Comparison of ENCODE assay signal across 10 mouse cellular contexts in genomic region chr12:117808355-117809326, GRCm38 (mm10). TPM values are rescaled to one million over a fixed set of nuclear protein-coding genes. Genes with fewer than 3 reads are reported as not detected.
DNase-seq lines count a peak whose midpoint lies in the region; ATAC-seq and TF ChIP-seq lines count a peak whose summit lies in the region.
"Had no signal": no experiment of that assay in that cellular context is flagged by ENCODE, and none has a peak within 500 bp of the region (broad histone marks: within the 10 kb centered on the region; RNA-seq: fewer than 3 reads in every experiment).

No protein-coding gene starts in this region.

- no peaks in the 10 kb centered on the region for H3K79me2 ChIP-seq in CH12.LX (replicated peaks; ENCODE audit: control insufficient read depth, extremely low read depth, insufficient read depth, poor library complexity, severe bottlenecking)

- H3K9me3 ChIP-seq in CH12.LX (replicated peaks; ENCODE audit: low read length): no peaks in the 10 kb centered on the region
- no peaks in the 10 kb centered on the region for H3K9me3 ChIP-seq in forebrain, postnatal 0 days (ENCODE audit: low read length)
- no peaks in the 10 kb centered on the region for H3K9me3 ChIP-seq in midbrain, embryonic 13.5 days

- no peak overlapping the region for H3K27ac ChIP-seq in CH12.LX (ENCODE audit: insufficient read depth, low read depth)
- H3K27ac ChIP-seq in forebrain, postnatal 0 days (ENCODE audit: low read depth, low read length): 0 out of 2 replicates have a peak overlapping the region, but pooled peaks have one; percentile 1
- peak overlapping the region; percentile 62 for H3K27ac ChIP-seq in midbrain, embryonic 13.5 days

- H3K4me2 ChIP-seq in CH12.LX (ENCODE audit: insufficient read depth, low read depth, poor library complexity, severe bottlenecking): peak overlapping the region; percentile 81; the same call in 1 of the 2 replicates
- H3K4me2 ChIP-seq in forebrain, postnatal 0 days (ENCODE audit: low read depth): peak overlapping the region; percentile 39
- peak overlapping the region; percentile 53 for H3K4me2 ChIP-seq in midbrain, embryonic 13.5 days (replicated peaks)

- H3K4me3 ChIP-seq in CH12.LX (replicated peaks in 1 of 3; ENCODE audit: low read depth in 2 of 3, low read length in 2 of 3, poor library complexity in 1 of 3): no peak overlapping the region
- H3K4me3 ChIP-seq in forebrain, postnatal 0 days (ENCODE audit: low read depth, low read length): peak overlapping the region; percentile 11; the same call in 1 of the 2 replicates
- peak overlapping the region; percentile 27 for H3K4me3 ChIP-seq in midbrain, embryonic 13.5 days (replicated peaks)

- no peak for TF ChIP-seq EP300 in CH12.LX (IDR thresholded peaks at IDR 0.05; ENCODE audit: low read length)

- no peak for TF ChIP-seq RAD21 in CH12.LX (IDR thresholded peaks at IDR 0.05; ENCODE audit: low read depth, low read length)

- no peak overlapping the region for H3K9ac ChIP-seq in CH12.LX (ENCODE audit: insufficient read depth, low read depth)
- H3K9ac ChIP-seq in forebrain, postnatal 0 days: no peak overlapping the region
- 0 out of 2 replicates have a peak overlapping the region, but pooled peaks have one; percentile 16 for H3K9ac ChIP-seq in midbrain, embryonic 13.5 days (replicated peaks)

- dilution Hi-C loops in CH12.LX (cut with MboI; ENCODE audit: extremely low pct_ligation_motif_present, extremely low pct_unique_long_range_greater_than_20kb, low sequenced_read_pairs): no loop called here

- H3K4me1 ChIP-seq in CH12.LX (ENCODE audit: control insufficient read depth in 1 of 2, insufficient read depth in 2 of 2): peaks cover 2% of the 10 kb centered on the region in 2 experiments; a peak in 2 of 4 replicates
- H3K4me1 ChIP-seq in forebrain, postnatal 0 days (ENCODE audit: insufficient read depth): peaks cover 7% of the 10 kb centered on the region; the same call in 1 of the 2 replicates
- H3K4me1 ChIP-seq in midbrain, embryonic 13.5 days (replicated peaks): peaks cover 47% of the 10 kb centered on the region

- in situ Hi-C loops in CH12.LX (cut with MboI; ENCODE audit: low pct_ligation_motif_present, low pct_unique_long_range_greater_than_20kb, low sequenced_read_pairs): loop anchor here (25.0 kb wide), 1 partner anchor 179 kb away; no protein-coding TSS in a partner anchor

- ATAC-seq in forebrain, postnatal 0 days: no peak
- peak; percentile 71 for ATAC-seq in midbrain, embryonic 13.5 days
- ATAC-seq in megakaryocyte, adult 5-6 weeks (ENCODE audit: poor library complexity, severe bottlenecking): no peak
- ATAC-seq: lung, postnatal 0 days had no signal

- no peak for TF ChIP-seq CTCF in CH12.LX (conservative IDR thresholded peaks at IDR 0.05 in 1 of 2, IDR thresholded peaks at IDR 0.05 in 1 of 2; ENCODE audit: low read depth in 2 of 2, low read length in 2 of 2)
- no peak for TF ChIP-seq CTCF in forebrain, postnatal 0 days (IDR thresholded peaks at IDR 0.05; ENCODE audit: low read depth)

- TF ChIP-seq POLR2A in CH12.LX (IDR thresholded peaks at IDR 0.05; ENCODE audit: low read depth, low read length): no peak

- DNase-seq in CH12.LX (ENCODE audit: extremely low read depth) (no peak), MN1 (ENCODE audit: low spot score) (no peak)
- peak; percentile 58 for DNase-seq in Muller cell, postnatal 12 days (ENCODE audit: inconsistent ontology term)
- no peak for DNase-seq in forebrain, postnatal 0 days
- no peak for DNase-seq in cerebellum, adult 18-20 months
- DNase-seq: kidney, postnatal 10 days; thymus, postnatal 14 days had no signal

- 13% methylated on average over 17 of the region's 17 CpGs for WGBS in forebrain, postnatal 0 days
- WGBS in midbrain, embryonic 13.5 days: 19% methylated on average over 17 of the region's 17 CpGs

- H3K36me3 ChIP-seq in CH12.LX (replicated peaks in 1 of 2; ENCODE audit: control insufficient read depth in 1 of 2, insufficient read depth in 1 of 2, low read length in 1 of 2): no peaks in the 10 kb centered on the region
- no peaks in the 10 kb centered on the region for H3K36me3 ChIP-seq in forebrain, postnatal 0 days (ENCODE audit: insufficient read depth)
- H3K36me3 ChIP-seq in midbrain, embryonic 13.5 days: no peaks in the 10 kb centered on the region

- no peaks in the 10 kb centered on the region for H3K27me3 ChIP-seq in CH12.LX (replicated peaks)
- peaks cover 18% of the 10 kb centered on the region for H3K27me3 ChIP-seq in forebrain, postnatal 0 days (ENCODE audit: insufficient read depth, low read length)
- H3K27me3 ChIP-seq in midbrain, embryonic 13.5 days: peaks cover 37% of the 10 kb centered on the region

TF ChIP-seq in CH12.LX, 34 proteins besides CTCF, POLR2A, EP300 and RAD21:
- TF ChIP-seq MAZ (IDR thresholded peaks at IDR 0.05; ENCODE audit: low read depth, low read length) (no peak), MEF2A (IDR thresholded peaks at IDR 0.05; ENCODE audit: borderline replicate concordance, low read depth, low read length) (no peak), NRF1 (IDR thresholded peaks at IDR 0.05; ENCODE audit: low read depth, low read length) (no peak), CHD1 (IDR thresholded peaks at IDR 0.05; ENCODE audit: low read depth, low read length) (no peak), ETS1 (conservative IDR thresholded peaks at IDR 0.05; ENCODE audit: low read depth, low read length) (no peak), IRF4 (IDR thresholded peaks at IDR 0.05; ENCODE audit: low read depth, low read length) (no peak), MYC (IDR thresholded peaks at IDR 0.05; ENCODE audit: low read depth, low read length) (no peak), SIN3A (IDR thresholded peaks at IDR 0.05; ENCODE audit: low read length) (no peak), TCF12 (IDR thresholded peaks at IDR 0.05; ENCODE audit: low read depth, low read length) (no peak), TBP (conservative IDR thresholded peaks at IDR 0.05; ENCODE audit: low read depth, low read length) (no peak), POLR2AphosphoS2 (IDR thresholded peaks at IDR 0.05; ENCODE audit: low read depth, low read length) (no peak), USF1 (IDR thresholded peaks at IDR 0.05; ENCODE audit: low read depth, low read length) (no peak)

RNA-seq across cellular contexts. Expression of gene Cdca7l, which starts 4.6 kb away (rescaled TPM):
- total RNA-seq in CH12.LX (2012; rRNA removed) (30.6 and 32.5 TPM in 2 replicates), CH12.LX (2014; rRNA removed) (56.6 and 57.2 TPM in 2 replicates)
- polyA plus RNA-seq in CH12.LX (2012; ENCODE audit: insufficient read length, low read depth): 53.1 and 55.1 TPM in 2 replicates
- total RNA-seq in forebrain, postnatal 0 days (2014; rRNA removed): 2.1 and 4.7 TPM in 2 replicates
- 2.7 and 4.2 TPM in 2 replicates for polyA plus RNA-seq in forebrain, postnatal 0 days (2015; fragmentation: Nextera tagmentation; extraction: Ambion mirVana)
- polyA plus RNA-seq in midbrain, embryonic 13.5 days (2015; fragmentation: Nextera tagmentation; extraction: Ambion mirVana): 8.6 and 9.7 TPM in 2 replicates
- total RNA-seq in megakaryocyte, adult 5-6 weeks (2015): 17.7 and 22.1 TPM in 2 replicates
- 41.9 and 50.9 TPM in 2 replicates for total RNA-seq in megakaryocyte, adult 5-6 weeks (2017)

Comparison
In these comparisons a context has a peak if more than half of its experiments do, and no peak if none do; other contexts are left out.
1. H3K4me3 ChIP-seq: peak in forebrain, postnatal 0 days (single experiment) and midbrain, embryonic 13.5 days (single experiment); none in CH12.LX (0 of 3).
2. Peak in every context shown above with its lines, with median percentiles within 50 percentile points of each other: H3K4me2 ChIP-seq.